ENCODE assay signal across 25 mouse cellular contexts in genomic region chr8:78226087-78226486, GRCm38 (mm10). TPM values are rescaled to one million over a fixed set of nuclear protein-coding genes. Genes with fewer than 3 reads are reported as not detected.
"Had no signal": no experiment of that assay in that cellular context is flagged by ENCODE, and none has a peak within 500 bp of the region (broad histone marks: within the 10 kb centered on the region; RNA-seq: fewer than 3 reads in every experiment).

No protein-coding gene starts in this region.

- H3K27me3 ChIP-seq: midbrain, embryonic 13.5 days; neural tube, embryonic 13.5 days; neural tube, embryonic 15.5 days; stomach, embryonic 15.5 days had no signal

- H3K36me3 ChIP-seq: midbrain, embryonic 10.5 days; midbrain, embryonic 13.5 days; neural tube, embryonic 13.5 days; neural tube, embryonic 15.5 days; stomach, embryonic 15.5 days had no signal

- H3K9me3 ChIP-seq: midbrain, embryonic 10.5 days; midbrain, embryonic 13.5 days; neural tube, embryonic 13.5 days; neural tube, embryonic 15.5 days; stomach, embryonic 15.5 days had no signal

- H3K27ac ChIP-seq: midbrain, embryonic 10.5 days; midbrain, embryonic 13.5 days; neural tube, embryonic 13.5 days; neural tube, embryonic 15.5 days; stomach, embryonic 15.5 days; stomach, postnatal 0 days had no signal

- H3K9ac ChIP-seq: lung, embryonic 14.5 days; midbrain, embryonic 13.5 days; neural tube, embryonic 13.5 days; neural tube, embryonic 15.5 days; stomach, embryonic 15.5 days had no signal

- H3K4me3 ChIP-seq: midbrain, embryonic 10.5 days; midbrain, embryonic 13.5 days; myocyte; neural tube, embryonic 13.5 days; neural tube, embryonic 15.5 days; stomach, embryonic 15.5 days had no signal

- DNase-seq: lung, adult 18-20 months; lung, embryonic 14.5 days; lung, postnatal 10 days; lung, postnatal 4 days; right cerebral cortex, adult 18-20 months; right cerebral cortex, postnatal 25 days; right cerebral cortex, postnatal 4 days; spleen, adult 18-20 months; thymus, adult 2 months; thymus, postnatal 25 days; thymus, postnatal 4 days had no signal

- H3K4me2 ChIP-seq: lung, embryonic 14.5 days; midbrain, embryonic 13.5 days; neural tube, embryonic 13.5 days; neural tube, embryonic 15.5 days; stomach, embryonic 15.5 days had no signal

- H3K4me1 ChIP-seq: neural tube, embryonic 15.5 days; stomach, embryonic 15.5 days had no signal

- ATAC-seq: midbrain, embryonic 13.5 days; midbrain, embryonic 16.5 days had no signal

RNA-seq across cellular contexts. Expression of gene Ttc29, which starts 13.0 kb away (rescaled TPM):
- total RNA-seq: megakaryocyte, adult 5-6 weeks; megakaryocyte-erythroid progenitor cell, adult 5-6 weeks had no signal
- polyA plus RNA-seq: liver, embryonic 16.5 days; lung, embryonic 14.5 days; midbrain, embryonic 10.5 days; myocyte; neural tube, embryonic 11.5 days; neural tube, embryonic 13.5 days; small intestine, adult 2 months; stomach, postnatal 0 days; thymus, adult 2 months; urinary bladder, adult 2 months had no signal
